Mouse (Mus musculus) kidney, adult 8-10 months (tissue): ENCODE results near the gene Stpg1.

Experiments
- DNase-seq, 2 experiments: peaks; one replicate each; pipeline ENCODE4 v3.0.0; 2022

Stpg1 gene

DNA sequence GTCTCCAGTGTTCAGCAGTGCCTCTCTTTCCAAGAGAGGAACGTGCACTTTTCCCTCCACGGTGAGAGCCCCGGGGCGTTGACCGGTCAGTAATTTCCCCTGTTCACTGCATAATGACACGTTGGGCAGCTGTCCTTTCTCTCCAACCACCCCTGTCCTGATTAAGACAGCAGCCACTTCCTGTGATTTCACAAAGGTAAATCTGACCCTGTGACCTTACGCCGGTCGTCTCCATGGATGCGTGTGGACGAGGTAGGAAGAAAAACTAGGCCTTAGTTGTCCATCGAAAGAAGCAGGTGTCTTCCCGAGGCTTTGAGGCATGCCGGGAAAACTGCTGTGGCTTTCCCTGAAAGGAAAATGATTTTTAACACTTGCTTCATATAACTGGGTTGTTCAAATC lies 20.3 kb downstream of the Stpg1 start:
- DNase-seq, result no peak

- peak; percentile 76 to 87 for DNase-seq
Measured at GRCm38 (mm10) chr4:135516351-135517316, 22.0 kb downstream of the Stpg1 start.

GRCm38 (mm10) chr4:135518135-135518534 lies 23.5 kb downstream of the Stpg1 start:
- DNase-seq, result no peak

DNA sequence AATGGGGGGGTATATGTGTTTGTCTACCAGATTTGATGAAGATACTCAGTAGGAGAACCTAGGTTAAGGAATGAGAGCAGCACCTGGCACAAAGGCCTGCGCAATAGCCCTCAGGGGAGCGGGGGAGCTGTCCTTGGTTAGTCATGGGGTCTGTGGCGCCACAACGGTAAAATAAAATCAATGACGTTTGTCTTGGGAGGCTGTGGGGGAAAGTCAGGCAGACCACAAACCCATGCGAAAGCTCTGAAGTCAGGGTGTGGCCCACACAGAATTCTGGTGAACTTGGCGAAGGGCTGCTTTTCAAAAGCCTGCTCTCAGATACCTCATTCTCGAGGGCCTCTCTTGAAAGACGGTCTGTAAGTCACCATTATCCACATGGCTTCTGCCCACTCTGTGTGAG lies 25.8 kb downstream of the Stpg1 start:
- DNase-seq, result no peak

- DNase-seq, result no peak
Measured at GRCm38 (mm10) chr4:135523939-135524338, 29.3 kb downstream of the Stpg1 start.

DNA sequence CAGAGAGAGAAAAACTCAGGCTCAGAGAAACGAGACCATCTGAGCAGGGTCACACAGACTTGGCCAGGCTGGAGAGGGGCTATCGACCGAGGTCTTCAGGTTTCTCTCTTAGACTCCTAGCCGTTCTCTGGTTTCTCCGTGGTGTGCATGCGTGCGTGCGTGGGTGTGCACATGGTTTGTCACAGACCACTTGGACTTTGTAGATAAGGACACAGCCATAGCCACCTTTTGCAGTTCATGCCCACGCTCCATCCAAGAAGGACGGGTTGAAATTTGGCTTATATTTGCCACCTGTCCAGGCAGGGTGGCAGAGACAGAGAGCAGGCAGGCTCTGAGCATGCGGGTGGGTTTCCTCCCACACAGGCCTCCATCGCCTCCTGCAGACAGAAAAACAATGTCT lies 30.5 kb downstream of the Stpg1 start:
- no peak for DNase-seq

- DNase-seq, result no peak
Measured at GRCm38 (mm10) chr4:135526039-135526710, 31.6 kb downstream of the Stpg1 start.

DNA sequence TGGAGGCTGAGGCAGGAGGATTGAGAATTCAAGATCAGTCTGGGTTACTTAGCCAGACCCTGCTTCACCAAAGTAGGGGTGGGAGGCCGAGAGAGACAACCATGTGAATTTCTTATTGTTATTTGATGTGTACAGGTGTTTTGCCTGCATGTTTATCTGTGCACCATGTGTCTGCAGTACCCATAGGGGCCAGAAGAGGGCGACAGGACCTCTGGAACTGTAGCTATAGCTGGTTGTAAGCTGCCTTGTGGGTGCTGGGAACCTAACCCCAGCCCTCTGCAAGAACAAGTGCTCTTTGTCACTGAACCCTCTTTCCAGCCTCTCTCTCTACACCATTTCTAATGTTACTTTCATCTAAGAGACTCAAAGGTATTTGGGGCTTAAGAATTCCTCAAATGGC lies 35.7 kb downstream of the Stpg1 start:
- DNase-seq, result no peak

DNA sequence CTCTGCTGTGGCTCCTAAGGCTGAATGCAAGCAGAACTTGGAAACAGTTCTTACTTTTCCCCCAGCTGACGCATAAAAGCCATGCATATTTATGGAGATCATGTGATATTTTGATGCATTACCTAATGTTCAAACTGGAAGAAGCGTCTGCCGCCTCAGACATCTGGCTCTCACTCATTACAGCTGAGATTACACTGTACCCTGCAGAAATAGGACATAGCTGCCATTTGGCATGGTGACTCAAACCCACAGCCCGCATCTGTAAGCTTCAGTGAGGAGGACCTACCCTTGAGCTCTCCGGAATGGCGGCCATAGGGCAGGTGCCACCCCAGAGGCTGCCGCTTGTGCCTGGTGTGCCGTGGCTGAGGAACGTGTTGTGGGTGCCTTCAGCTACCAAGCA lies 36.6 kb downstream of the Stpg1 start:
- no peak for DNase-seq

GRCm38 (mm10) chr4:135531771-135532613 lies 37.4 kb downstream of the Stpg1 start:
- no peak for DNase-seq

DNA sequence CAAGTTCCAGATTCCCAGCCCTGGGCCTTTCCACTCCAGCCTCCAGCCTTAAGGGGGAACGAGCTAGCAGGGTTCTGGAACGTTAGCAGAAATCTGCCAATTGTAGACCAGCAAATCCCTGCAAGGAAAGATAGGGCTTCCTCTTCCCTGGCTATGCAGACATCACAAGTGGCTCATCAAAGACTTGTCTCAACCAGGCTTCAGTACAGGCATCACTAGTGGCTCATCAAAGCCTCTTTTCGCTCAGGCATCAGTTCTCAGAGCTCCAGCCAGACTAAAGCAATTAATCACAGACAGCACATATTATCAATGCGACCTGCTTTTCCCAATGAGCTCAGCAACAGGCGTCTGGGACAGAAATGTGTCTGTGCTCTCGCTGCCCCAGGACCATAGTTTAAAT lies 38.4 kb downstream of the Stpg1 start:
- DNase-seq, result no peak

- DNase-seq, result no peak
Measured at GRCm38 (mm10) chr4:135535021-135535420, 40.4 kb downstream of the Stpg1 start.

- no peak for DNase-seq
Measured at GRCm38 (mm10) chr4:135539056-135539455, 44.5 kb downstream of the Stpg1 start.

GRCm38 (mm10) chr4:135540057-135540456 lies 45.5 kb downstream of the Stpg1 start:
- DNase-seq, result no peak

- no peak for DNase-seq
Measured at GRCm38 (mm10) chr4:135544284-135544683, 49.7 kb downstream of the Stpg1 start.

DNA sequence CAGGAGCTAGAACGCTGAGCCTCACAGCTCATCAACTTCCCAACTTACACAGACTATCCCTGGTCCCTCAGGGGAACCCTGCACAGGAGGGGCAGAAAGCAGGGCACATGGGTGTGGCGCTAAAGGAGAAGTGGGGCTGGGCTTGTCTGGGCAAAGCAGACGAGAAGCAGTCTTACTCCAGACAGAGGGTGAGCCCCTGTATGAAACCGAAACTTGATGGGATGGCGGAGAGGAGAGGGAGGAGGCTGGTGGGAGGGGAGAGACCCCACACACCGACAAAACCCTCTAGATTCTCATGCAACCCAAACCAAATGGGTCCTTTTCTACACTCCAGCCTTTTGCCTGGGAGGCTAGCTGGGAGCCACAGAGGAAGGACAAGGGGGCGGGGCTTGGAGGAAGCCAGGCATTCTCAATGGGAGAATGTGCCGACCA lies 50.5 kb downstream of the Stpg1 start:
- DNase-seq, result no peak

- DNase-seq, result no peak
Measured at GRCm38 (mm10) chr4:135546008-135546407, 51.4 kb downstream of the Stpg1 start.

GRCm38 (mm10) chr4:135546793-135547192 lies 52.2 kb downstream of the Stpg1 start:
- no peak for DNase-seq

- peak in 1 of 2 experiments; percentile 25 for DNase-seq
Measured at GRCm38 (mm10) chr4:135547551-135547950, 53.0 kb downstream of the Stpg1 start.

DNA sequence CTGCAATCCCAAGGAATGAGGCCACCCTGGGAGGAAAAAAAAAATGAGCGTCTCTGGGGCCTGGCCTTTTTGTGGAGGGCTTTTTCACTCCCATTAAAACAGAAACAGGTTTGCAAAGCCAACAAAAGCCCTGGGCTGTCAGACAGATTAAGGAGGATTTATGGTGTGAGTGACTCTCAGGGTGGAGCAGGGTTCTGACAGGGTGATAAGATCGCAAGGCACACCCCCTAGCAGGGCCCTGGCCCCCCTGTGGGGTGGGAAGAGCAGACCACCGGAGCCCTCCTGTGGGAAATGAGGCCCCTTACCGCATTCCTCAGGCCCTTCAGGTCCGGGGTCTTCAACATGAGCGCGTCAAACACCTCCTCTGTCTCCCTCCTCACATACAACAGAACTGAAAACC lies 53.5 kb downstream of the Stpg1 start:
- no peak for DNase-seq

DNA sequence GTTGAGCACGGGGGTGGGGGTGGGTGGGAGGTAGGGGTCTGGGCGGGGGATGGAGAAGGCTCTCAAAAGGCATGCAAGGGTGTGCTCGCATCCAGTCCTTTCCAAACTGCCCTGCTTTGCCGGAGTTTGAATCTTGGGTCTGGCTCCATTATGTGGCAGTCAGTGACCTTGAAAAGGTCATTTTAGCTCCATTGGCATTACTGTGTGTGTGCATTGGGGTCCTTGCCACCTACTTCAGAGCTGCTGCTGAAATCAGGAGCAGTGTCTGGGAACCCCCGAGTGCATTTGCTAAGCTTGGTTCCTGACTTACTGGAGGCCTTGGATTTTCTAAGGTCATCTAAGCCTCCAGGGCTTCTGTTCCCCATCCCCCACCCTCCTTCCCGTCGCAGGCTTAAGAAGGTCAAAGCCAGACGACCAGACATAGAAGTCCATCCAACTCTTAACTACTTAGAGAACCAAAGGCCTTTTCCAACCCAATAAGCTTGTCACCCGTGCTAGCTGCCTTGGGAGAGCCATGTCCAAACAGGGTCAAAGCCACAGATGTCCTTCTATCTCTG lies 54.0 kb downstream of the Stpg1 start:
- peak in 1 of 2 experiments; percentile 19 for DNase-seq

GRCm38 (mm10) chr4:135549323-135549722 lies 54.7 kb downstream of the Stpg1 start:
- peak in 1 of 2 experiments; percentile 14 for DNase-seq

- DNase-seq, result no peak
Measured at GRCm38 (mm10) chr4:135563794-135564193, 69.2 kb downstream of the Stpg1 start.
